Mouse (Mus musculus) heart, embryonic 14.5 days (tissue): ENCODE data around the gene Tnfrsf13b. TPM values are rescaled to one million over a fixed set of nuclear protein-coding genes. Genes with fewer than 3 reads are reported as not detected.

Experiments
- ATAC-seq: fragments of 200-750 bp; cut with Nextera tagmentation; 2 replicates; pipeline ENCODE4 v1.8.0; 2017; ENCODE audit warnings: low read depth, moderate TSS enrichment; ENCODE audit not compliant: insufficient number of reproducible peaks, insufficient read depth, low FRiP score
- H3K27ac ChIP-seq, 2 experiments: fragments of 200-500 bp in 1 of 2; fragments of 300-500 bp in 1 of 2; sonication (generic) in 1 of 2; replicated peaks in 1 of 2; 2 replicates each; pipeline ENCODE4 v1.5.1; 2012 to 2014; ENCODE audit warnings: low read depth in 2 of 2, low read length in 2 of 2, control low read depth in 1 of 2, mild to moderate bottlenecking in 1 of 2, mixed read lengths in 1 of 2; ENCODE audit not compliant: control insufficient read depth in 1 of 2, insufficient read depth in 1 of 2
- H3K27me3 ChIP-seq: fragments of 300-500 bp; sonication (generic); 2 replicates; pipeline ENCODE4 v1.6.1; 2014; ENCODE audit warnings: mild to moderate bottlenecking, low read length, control low read depth; ENCODE audit not compliant: control insufficient read depth, insufficient read depth
- H3K36me3 ChIP-seq: fragments of 300-500 bp; sonication (generic); 2 replicates; pipeline ENCODE4 v1.6.1; 2014; ENCODE audit warnings: mild to moderate bottlenecking, control low read depth, low read length, mixed read lengths; ENCODE audit not compliant: control insufficient read depth, insufficient read depth
- H3K4me1 ChIP-seq, 2 experiments: fragments of 200-500 bp in 1 of 2; fragments of 300-500 bp in 1 of 2; sonication (generic) in 1 of 2; 2 replicates each; pipeline ENCODE4 v1.6.1; 2012 to 2014; ENCODE audit warnings: low read length in 2 of 2, control low read depth in 1 of 2, mixed read lengths in 1 of 2; ENCODE audit not compliant: control insufficient read depth in 2 of 2, insufficient read depth in 2 of 2
- H3K4me2 ChIP-seq: fragments of 300-500 bp; sonication (generic); 2 replicates; pipeline ENCODE4 v1.6.1; 2014; ENCODE audit warnings: mild to moderate bottlenecking, low read length
- H3K4me3 ChIP-seq, 2 experiments: fragments of 200-500 bp in 1 of 2; fragments of 300-500 bp in 1 of 2; sonication (generic) in 1 of 2; 2 replicates each; pipeline ENCODE4 v1.5.1; 2012 to 2014; ENCODE audit warnings: low read length in 2 of 2, mild to moderate bottlenecking in 2 of 2, control low read depth in 1 of 2, low read depth in 1 of 2, moderate library complexity in 1 of 2; ENCODE audit not compliant: control insufficient read depth in 1 of 2, insufficient read depth in 1 of 2
- H3K9ac ChIP-seq: fragments of 300-500 bp; sonication (generic); 2 replicates; pipeline ENCODE4 v1.6.1; 2014; ENCODE audit warnings: mild to moderate bottlenecking, low read length
- H3K9me3 ChIP-seq: fragments of 300-500 bp; sonication (generic); 2 replicates; pipeline ENCODE4 v1.6.1; 2016; ENCODE audit warnings: low read length, control low read depth; ENCODE audit not compliant: control insufficient read depth
- WGBS: fragments of 180-500 bp; shearing (Covaris S2); extraction: QIAGEN DNeasy Blood & Tissue Kit; methylation state at CpG from one replicate; pipeline ENCODE4 v1.1.7; 2014; 5-methylcytosine and 5-hydroxymethylcytosine counted together
- polyA plus RNA-seq: library from polyadenylated mRNA; unstranded; fragments of >200 nt; fragmentation: Nextera tagmentation; extraction: Ambion mirVana; gene quantifications from 2 replicates; pipeline ENCODE4 v1.2.1, GENCODE M21; 2014

Gene Tnfrsf13b
- polyA plus RNA-seq, 1 experiment from 2014 or later, result 1.9 TPM

DNA sequence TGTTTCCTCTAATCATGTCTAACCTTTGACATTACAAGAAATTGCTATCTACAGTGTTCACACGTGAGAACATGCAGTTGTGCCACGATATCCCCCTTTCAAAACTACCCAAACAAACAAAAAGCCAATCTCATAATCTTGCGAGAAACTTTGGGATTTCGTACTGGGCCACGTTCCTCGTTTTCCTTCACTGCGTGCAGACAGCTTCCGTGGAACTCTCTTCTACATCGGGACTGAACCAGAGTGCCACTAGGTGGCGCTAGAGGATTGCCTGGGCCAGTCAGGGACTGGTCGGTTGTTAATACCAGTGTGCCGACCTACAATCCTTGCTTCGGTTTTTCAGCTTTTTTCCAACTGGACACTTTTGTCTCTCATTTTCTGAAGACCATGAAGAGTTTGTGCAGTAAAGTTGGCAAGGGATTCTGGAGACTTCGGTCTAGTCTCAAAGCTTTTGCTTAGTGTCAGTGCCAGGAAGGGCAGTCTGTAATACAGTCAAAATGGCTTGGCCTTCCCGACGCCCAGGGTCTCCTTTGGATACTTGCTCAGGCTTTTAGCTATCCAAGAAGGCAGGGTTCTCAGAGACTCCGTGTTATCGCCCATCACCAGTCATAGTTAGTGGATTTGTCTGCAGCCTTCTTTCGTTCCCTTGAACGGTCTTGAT, 22.2 kb upstream of the Tnfrsf13b start:
- Histone ChIP-seq H3K27ac (no peak overlapping the region), H3K27me3 (no peaks in the 10 kb centered on the region), H3K4me1 (peaks cover 0 to 4% of the 10 kb centered on the region in 2 experiments; a peak in 2 of 4 replicates), H3K36me3 (no peaks in the 10 kb centered on the region), H3K9me3 (no peaks in the 10 kb centered on the region), H3K9ac (no peak overlapping the region), H3K4me3 (no peak overlapping the region), H3K4me2 (peak overlapping the region; percentile 40)
- 20% methylated on average over 20 of the region's 20 CpGs for WGBS
- ATAC-seq, result peak; percentile 50; the same call in 1 of the 2 replicates

DNA sequence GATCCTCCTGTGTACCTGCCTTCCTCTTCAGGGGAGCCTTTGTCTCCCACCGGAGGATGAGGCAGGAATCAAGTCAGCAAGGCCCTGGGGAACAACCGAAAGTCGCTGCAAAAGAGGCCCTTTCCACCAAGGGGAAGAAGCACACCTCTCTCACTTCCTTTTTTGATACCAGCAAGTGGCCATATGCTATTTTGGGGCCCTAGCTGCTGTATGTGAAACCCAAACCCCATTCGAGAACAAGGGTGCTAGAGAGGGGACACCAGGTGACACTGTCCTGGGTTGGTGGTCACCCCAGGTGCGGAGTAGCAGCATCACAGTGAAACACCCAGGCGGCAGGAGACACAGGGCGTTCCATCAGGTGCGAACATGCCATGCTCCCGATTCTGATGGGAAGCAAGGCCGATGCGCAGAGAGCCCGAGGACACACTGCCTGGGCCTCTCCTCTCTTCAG, 17.6 kb upstream of the Tnfrsf13b start:
- Histone ChIP-seq H3K4me1 (peaks cover 2 to 4% of the 10 kb centered on the region in 2 experiments; a peak in 2 of 4 replicates), H3K9me3 (no peaks in the 10 kb centered on the region), H3K27ac (no peak overlapping the region), H3K36me3 (no peaks in the 10 kb centered on the region), H3K4me2 (no peak overlapping the region), H3K9ac (no peak overlapping the region), H3K4me3 (no peak overlapping the region), H3K27me3 (no peaks in the 10 kb centered on the region)
- ATAC-seq, result no peak
- WGBS, result 78% methylated on average over 12 of the region's 12 CpGs

DNA sequence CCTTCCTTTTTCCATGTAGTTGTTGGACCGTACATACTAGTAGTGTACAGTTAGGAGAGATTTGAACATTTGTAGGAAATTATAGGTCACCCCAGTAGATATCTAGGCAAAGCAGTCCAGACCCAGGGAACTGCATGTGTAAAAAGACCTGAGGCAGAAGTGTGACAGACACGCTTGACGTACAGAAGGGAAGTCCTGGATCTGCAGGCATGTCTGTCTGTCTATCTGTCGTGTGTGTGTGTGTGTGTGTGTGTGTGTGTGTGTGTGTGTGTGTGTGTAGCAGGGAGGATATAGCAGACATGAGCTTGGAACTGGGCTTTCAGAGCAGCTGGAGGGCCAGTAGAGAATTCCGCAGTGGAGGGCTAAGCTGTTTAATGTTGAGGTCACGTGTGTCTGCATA, 16.8 kb upstream of the Tnfrsf13b start:
- H3K36me3 ChIP-seq, result no peaks in the 10 kb centered on the region
- H3K4me2 ChIP-seq, result no peak overlapping the region
- H3K27me3 ChIP-seq, result no peaks in the 10 kb centered on the region
- no peak overlapping the region for H3K27ac ChIP-seq
- H3K4me1 ChIP-seq, result peaks cover 2 to 4% of the 10 kb centered on the region in 2 experiments; a peak in 2 of 4 replicates
- no peaks in the 10 kb centered on the region for H3K9me3 ChIP-seq
- ATAC-seq, result no peak
- WGBS, result 74% methylated on average over 6 of the region's 6 CpGs
- no peak overlapping the region for H3K9ac ChIP-seq
- H3K4me3 ChIP-seq, result no peak overlapping the region

DNA sequence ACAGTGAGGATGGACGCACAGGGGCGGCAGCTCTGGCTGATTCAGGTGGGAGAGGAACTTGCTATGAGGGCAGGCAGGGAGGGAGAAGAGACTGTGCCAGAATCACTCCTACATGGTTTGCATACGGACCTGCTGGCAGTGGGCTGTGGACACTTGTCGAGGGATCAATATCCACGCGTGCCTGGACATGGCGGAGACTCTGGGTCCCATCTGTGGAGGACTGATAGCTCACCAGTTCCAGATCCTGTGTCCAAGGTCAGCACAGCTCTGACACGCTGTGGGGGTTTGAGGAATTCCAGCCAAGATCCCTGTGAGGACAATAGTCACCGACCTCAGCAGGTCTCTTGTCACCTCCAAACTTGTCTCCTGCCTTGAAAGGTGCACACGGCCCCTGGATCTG, 16.4 kb upstream of the Tnfrsf13b start:
- no peaks in the 10 kb centered on the region for H3K9me3 ChIP-seq
- H3K4me1 ChIP-seq, result peaks cover 2 to 4% of the 10 kb centered on the region in 2 experiments; a peak in 2 of 4 replicates
- no peaks in the 10 kb centered on the region for H3K27me3 ChIP-seq
- 69% methylated on average over 10 of the region's 10 CpGs for WGBS
- ATAC-seq, result no peak
- H3K4me2 ChIP-seq, result no peak overlapping the region
- H3K27ac ChIP-seq, result no peak overlapping the region
- no peak overlapping the region for H3K4me3 ChIP-seq
- no peaks in the 10 kb centered on the region for H3K36me3 ChIP-seq
- H3K9ac ChIP-seq, result no peak overlapping the region

DNA sequence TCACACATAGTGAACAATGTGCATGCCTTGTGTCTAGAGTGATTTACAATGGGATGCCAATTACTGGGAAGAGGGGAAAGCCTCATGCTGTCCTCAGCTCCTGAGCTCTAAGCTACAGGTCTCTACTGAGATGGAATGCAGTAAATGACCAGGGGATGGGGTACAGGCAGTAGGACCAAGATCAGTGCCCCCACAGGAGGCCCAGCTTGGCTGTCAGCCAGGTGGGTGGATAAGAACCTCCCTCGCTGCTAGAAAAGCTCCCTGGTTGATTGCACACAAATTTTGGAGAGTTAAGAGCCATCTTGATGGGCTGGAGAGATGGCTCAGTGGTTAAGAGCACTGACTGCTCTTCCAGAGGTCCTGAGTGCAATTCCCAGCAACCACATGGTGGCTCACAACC, 15.6 kb upstream of the Tnfrsf13b start:
- no peak overlapping the region for H3K9ac ChIP-seq
- H3K27ac ChIP-seq, result no peak overlapping the region
- no peaks in the 10 kb centered on the region for H3K36me3 ChIP-seq
- WGBS, result 15% methylated on average over 1 of the region's 1 CpGs
- H3K9me3 ChIP-seq, result no peaks in the 10 kb centered on the region
- no peak overlapping the region for H3K4me2 ChIP-seq
- H3K27me3 ChIP-seq, result no peaks in the 10 kb centered on the region
- ATAC-seq, result no peak
- H3K4me3 ChIP-seq, result no peak overlapping the region
- peaks cover 2 to 4% of the 10 kb centered on the region in 2 experiments; a peak in 2 of 4 replicates for H3K4me1 ChIP-seq

DNA sequence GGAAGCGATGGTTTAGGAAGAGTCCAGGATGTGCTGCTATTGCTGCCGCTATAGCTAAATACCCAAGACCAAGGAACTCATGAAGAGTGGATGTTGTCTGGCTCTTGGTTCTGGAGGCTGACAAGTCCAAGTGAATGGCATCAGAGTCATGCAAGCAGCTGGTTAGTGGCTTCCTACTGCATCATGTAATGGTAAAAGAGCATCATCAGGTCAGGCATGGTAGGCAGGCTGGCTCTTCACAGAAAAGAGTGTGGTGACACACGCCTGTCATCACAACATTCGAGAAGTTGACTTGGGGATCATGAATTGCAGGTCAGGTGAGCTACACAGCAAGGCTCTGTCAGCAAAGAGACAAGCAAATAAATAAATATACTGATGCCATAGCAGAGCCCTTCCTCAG, 15.1 kb upstream of the Tnfrsf13b start:
- Histone ChIP-seq H3K4me1 (peaks cover 2 to 4% of the 10 kb centered on the region in 2 experiments; a peak in 2 of 4 replicates), H3K4me2 (no peak overlapping the region), H3K4me3 (no peak overlapping the region), H3K9ac (no peak overlapping the region), H3K36me3 (no peaks in the 10 kb centered on the region), H3K9me3 (no peaks in the 10 kb centered on the region), H3K27ac (no peak overlapping the region), H3K27me3 (no peaks in the 10 kb centered on the region)
- ATAC-seq, result no peak
- 78% methylated on average over 4 of the region's 4 CpGs for WGBS

DNA sequence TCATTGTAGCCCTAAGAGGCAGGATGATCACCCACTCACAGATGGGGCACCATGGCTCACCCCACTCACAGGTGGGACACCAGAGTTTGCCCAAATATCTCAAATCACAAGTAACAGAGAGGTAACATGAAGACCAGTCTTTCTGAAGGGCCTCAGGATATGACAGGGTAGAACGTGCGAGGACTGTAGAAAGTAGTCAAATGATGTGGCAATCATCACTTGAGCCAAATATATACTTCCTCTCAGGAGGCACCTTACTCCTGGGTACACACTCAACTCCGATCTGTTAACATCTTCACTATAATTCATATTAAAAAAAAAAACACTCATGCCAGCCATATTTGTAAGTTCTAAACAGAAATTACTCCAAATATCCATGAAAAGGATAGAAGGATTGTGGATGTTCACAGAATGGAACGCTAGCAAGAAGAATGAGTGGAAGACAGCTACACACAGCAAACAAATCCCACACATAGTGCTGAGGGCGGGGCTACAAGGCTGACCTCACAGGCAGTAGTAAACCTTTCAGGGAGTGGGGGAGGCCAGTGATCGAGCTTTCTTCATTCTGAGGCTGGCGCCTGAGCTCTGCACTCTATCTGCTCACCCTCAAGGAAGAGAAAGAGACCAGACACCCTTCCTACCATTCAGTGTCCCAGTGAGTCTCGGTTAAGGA, 14.1 kb upstream of the Tnfrsf13b start:
- Histone ChIP-seq H3K4me2 (no peak overlapping the region), H3K27ac (no peak overlapping the region), H3K36me3 (no peaks in the 10 kb centered on the region), H3K4me1 (peaks cover 2 to 4% of the 10 kb centered on the region in 2 experiments; a peak in 2 of 4 replicates), H3K9me3 (no peaks in the 10 kb centered on the region), H3K9ac (no peak overlapping the region), H3K4me3 (no peak overlapping the region), H3K27me3 (no peaks in the 10 kb centered on the region)
- WGBS, result 75% methylated on average over 8 of the region's 8 CpGs
- no peak for ATAC-seq
